ENCODE assay signal across 13 mouse cellular contexts in genomic region chr14:26432320-26432719, GRCm38 (mm10).
"Had no signal": no experiment of that assay in that cellular context is flagged by ENCODE, and none has a peak within 500 bp of the region (broad histone marks: within the 10 kb centered on the region; RNA-seq: fewer than 3 reads in every experiment).

No protein-coding gene starts in this region.

- H3K4me1 ChIP-seq: kidney, embryonic 15.5 days; limb, embryonic 15.5 days; liver, embryonic 15.5 days; midbrain, embryonic 12.5 days; neural tube, embryonic 15.5 days had no signal

- DNase-seq: kidney, adult 2 months; kidney, postnatal 14 days; layer of hippocampus, postnatal 36 days; lung, embryonic 14.5 days; lung, postnatal 14 days; right cerebral cortex, postnatal 14 days; thymus, postnatal 4 days had no signal

- H3K9ac ChIP-seq: kidney, embryonic 15.5 days; limb, embryonic 15.5 days; liver, embryonic 15.5 days; lung, embryonic 14.5 days; midbrain, embryonic 12.5 days; neural tube, embryonic 15.5 days had no signal

- H3K27ac ChIP-seq: kidney, embryonic 15.5 days; limb, embryonic 15.5 days; liver, embryonic 15.5 days; midbrain, embryonic 12.5 days; neural tube, embryonic 15.5 days had no signal

- H3K9me3 ChIP-seq: kidney, embryonic 15.5 days; limb, embryonic 15.5 days; liver, embryonic 15.5 days; midbrain, embryonic 12.5 days; neural tube, embryonic 15.5 days had no signal

- H3K27me3 ChIP-seq: kidney, embryonic 15.5 days; limb, embryonic 15.5 days; liver, embryonic 15.5 days; midbrain, embryonic 12.5 days; neural tube, embryonic 15.5 days had no signal

- H3K4me2 ChIP-seq: kidney, embryonic 15.5 days; limb, embryonic 15.5 days; liver, embryonic 15.5 days; lung, embryonic 14.5 days; midbrain, embryonic 12.5 days; neural tube, embryonic 15.5 days had no signal

- H3K4me3 ChIP-seq: kidney, embryonic 15.5 days; limb, embryonic 15.5 days; liver, embryonic 15.5 days; midbrain, embryonic 12.5 days; myocyte; neural tube, embryonic 15.5 days had no signal
